Mouse (Mus musculus): ENCODE results near the gene Gm11397. TPM values are rescaled to one million over a fixed set of nuclear protein-coding genes. Genes with fewer than 3 reads are reported as not detected.
"Not testable (repeated sequence)": the region's sequence is repeated elsewhere in the genome, so short reads cannot be mapped to it uniquely, and the experiment has no call there.

Gm11397 gene
- total RNA-seq (2021) = not detected
- long read RNA-seq, experiment 1 = 0 reads
- long read RNA-seq, experiment 2 = 0 reads

GRCm38 (mm10) chr13:33395461-33395860, at the start of gene Gm11397:
Gene Gm11397, plus strand, starts transcription at chr13:33395761.
- H3K27ac ChIP-seq; DNase-seq (ENCODE audit: low spot score in 2 of 2); H3K4me3 ChIP-seq: not testable (repeated sequence)

- not testable (repeated sequence) for DNase-seq (ENCODE audit: low spot score in 2 of 2); H3K4me3 ChIP-seq; H3K27ac ChIP-seq
These were observed 38.9 kb upstream of the Gm11397 start for GRCm38 (mm10) chr13:33356666-33357065.

GRCm38 (mm10) chr13:33432714-33433113, 37.2 kb downstream of the Gm11397 start:
- not testable (repeated sequence) for DNase-seq (ENCODE audit: low spot score in 2 of 2); H3K27ac ChIP-seq; H3K4me3 ChIP-seq

Other genes with a start within 250 kb of the Gm11397 start
- not detected for gene Serpinb9c, start 236.0 kb upstream of the Gm11397 start, total RNA-seq (2021)
- gene Serpinb9d, start 202.8 kb upstream of the Gm11397 start, total RNA-seq (2021) = not detected
- gene Serpinb9e, start 146.1 kb upstream of the Gm11397 start, total RNA-seq (2021) = not detected
- gene Serpinb9f, start 71.7 kb upstream of the Gm11397 start, total RNA-seq (2021) = not detected
- not detected for gene Serpinb9g, start 89.0 kb downstream of the Gm11397 start, total RNA-seq (2021)